Mouse (Mus musculus) bone marrow, adult 2 months (tissue): ENCODE data around the gene Tmem174. TPM values are rescaled to one million over a fixed set of nuclear protein-coding genes. Genes with fewer than 3 reads are reported as not detected.

ENCODE experiments used
- H3K27ac ChIP-seq: fragments of 200-500 bp; 2 replicates; pipeline ENCODE4 v1.5.1; 2012; ENCODE audit warnings: low read depth, mild to moderate bottlenecking, control low read depth, inconsistent platforms, low read length; ENCODE audit not compliant: control insufficient read depth, poor library complexity, insufficient read depth
- H3K4me1 ChIP-seq: fragments of 200-500 bp; 2 replicates; pipeline ENCODE4 v1.6.1; 2011; ENCODE audit warnings: low read length; ENCODE audit not compliant: control insufficient read depth, insufficient read depth
- H3K4me3 ChIP-seq: fragments of 200-500 bp; replicated peaks from 2 replicates; pipeline ENCODE3; 2011; ENCODE audit warnings: mild to moderate bottlenecking, low read depth, low read length, control low read depth; ENCODE audit not compliant: control insufficient read depth
- CTCF ChIP-seq: fragments of 200-500 bp; IDR thresholded peaks from 2 replicates; pipeline ENCODE4 v1.5.1; 2011; ENCODE audit warnings: low read length, control low read depth; ENCODE audit not compliant: control insufficient read depth, insufficient read depth
- POLR2A ChIP-seq: fragments of 200-500 bp; IDR thresholded peaks from 2 replicates; pipeline ENCODE4 v1.6.1; 2011; ENCODE audit warnings: low read depth, mild to moderate bottlenecking, control low read depth, low read length, borderline replicate concordance; ENCODE audit not compliant: control insufficient read depth
- WGBS: fragments of 180-500 bp; shearing (Covaris S2); methylation state at CpG from one replicate; pipeline ENCODE4 v1.1.7; 2018; 5-methylcytosine and 5-hydroxymethylcytosine counted together
- polyA plus RNA-seq: library from polyadenylated mRNA; stranded (reverse); fragments of >200 nt; gene quantifications from 2 replicates; pipeline ENCODE4 v1.2.4, GENCODE M21; 2011; ENCODE audit warnings: low replicate concordance; ENCODE audit not compliant: missing spikeins, insufficient read depth, insufficient read length

The Tmem174 gene
- 1.1 TPM in 1 of 2 replicates, not detected in the other for polyA plus RNA-seq

- 80% methylated on average over 12 of the region's 12 CpGs for WGBS
Measured at GRCm38 (mm10) chr13:98637145-98637544, at the start of gene Tmem174. Gene Tmem174 (minus strand): TSS chr13:98637410.

GRCm38 (mm10) chr13:98684144-98684900 is 47.1 kb upstream of the Tmem174 start:
- 57% methylated on average over 9 of the region's 9 CpGs for WGBS
- no peak overlapping the region for H3K27ac ChIP-seq
- H3K4me3 ChIP-seq, result no peak overlapping the region
- TF ChIP-seq POLR2A (no peak), CTCF (no peak)
- no peaks in the 10 kb centered on the region; the same call in 1 of the 2 replicates for H3K4me1 ChIP-seq

More at GRCm38 (mm10) chr13:98637145-98637544, at the start of gene Tmem174:
- TF ChIP-seq POLR2A, result no peak
- no peak for TF ChIP-seq CTCF
- Histone ChIP-seq H3K4me3 (no peak within 1 kb of the TSS), H3K27ac (no peak within 1 kb of the TSS), H3K4me1 (no peaks in the 10 kb centered on the region)

- Histone ChIP-seq H3K27ac (no peak overlapping the region), H3K4me3 (no peak overlapping the region), H3K4me1 (no peaks in the 10 kb centered on the region; the same call in 1 of the 2 replicates)
- 48% methylated on average over 2 of the region's 2 CpGs for WGBS
- TF ChIP-seq CTCF (no peak), POLR2A (no peak)
Measured at GRCm38 (mm10) chr13:98683412-98683811, 46.2 kb upstream of the Tmem174 start.

GRCm38 (mm10) chr13:98680470-98681060 is 43.4 kb upstream of the Tmem174 start:
- 73% methylated on average over 5 of the region's 5 CpGs for WGBS

GRCm38 (mm10) chr13:98679631-98680041 is 42.4 kb upstream of the Tmem174 start:
- Histone ChIP-seq H3K27ac (no peak overlapping the region), H3K4me1 (no peaks in the 10 kb centered on the region; the same call in 1 of the 2 replicates), H3K4me3 (no peak overlapping the region)
- WGBS, result 50% methylated on average over 4 of the region's 4 CpGs
- TF ChIP-seq POLR2A (no peak), CTCF (no peak)

More at GRCm38 (mm10) chr13:98680470-98681060, 43.4 kb upstream of the Tmem174 start:
- TF ChIP-seq POLR2A (no peak), CTCF (no peak)
- H3K27ac ChIP-seq, result no peak overlapping the region
- H3K4me3 ChIP-seq, result no peak overlapping the region
- no peaks in the 10 kb centered on the region; the same call in 1 of the 2 replicates for H3K4me1 ChIP-seq

- Histone ChIP-seq H3K4me1 (no peaks in the 10 kb centered on the region; the same call in 1 of the 2 replicates), H3K27ac (no peak overlapping the region), H3K4me3 (no peak overlapping the region)
- 82% methylated on average over 1 of the region's 1 CpGs for WGBS
- TF ChIP-seq CTCF (no peak), POLR2A (no peak)
Measured at GRCm38 (mm10) chr13:98679230-98679629, 42.0 kb upstream of the Tmem174 start.

- TF ChIP-seq CTCF (no peak), POLR2A (no peak)
- H3K4me1 ChIP-seq, result no peaks in the 10 kb centered on the region
- WGBS, result 72% methylated on average over 4 of the region's 4 CpGs
- H3K27ac ChIP-seq, result no peak overlapping the region
- H3K4me3 ChIP-seq, result no peak overlapping the region
Measured at GRCm38 (mm10) chr13:98673922-98674321, 36.7 kb upstream of the Tmem174 start.

GRCm38 (mm10) chr13:98669296-98669695 is 32.1 kb upstream of the Tmem174 start:
- whole genome bisulfite sequencing, result 80% methylated on average over 3 of the region's 3 CpGs
- no peak overlapping the region for H3K4me3 ChIP-seq
- no peak for TF ChIP-seq CTCF
- no peak for TF ChIP-seq POLR2A

More at GRCm38 (mm10) chr13:98669296-98669695, 32.1 kb upstream of the Tmem174 start:
- Histone ChIP-seq H3K4me1 (no peaks in the 10 kb centered on the region), H3K27ac (no peak overlapping the region)
